Mouse (Mus musculus) embryonic facial prominence, embryonic 12.5 days (tissue): Measurements from ENCODE around the gene Kat7. TPM values are rescaled to one million over a fixed set of nuclear protein-coding genes. Genes with fewer than 3 reads are reported as not detected.

Experiments
- ATAC-seq: fragments of 200-750 bp; cut with Nextera tagmentation; 2 replicates; pipeline ENCODE4 v1.8.0; 2017; ENCODE audit not compliant: insufficient number of reproducible peaks, insufficient read depth, low FRiP score, low TSS enrichment
- H3K27ac ChIP-seq: fragments of 300-500 bp; sonication (generic); 2 replicates; pipeline ENCODE4 v1.5.1; 2016; ENCODE audit warnings: mild to moderate bottlenecking
- H3K27me3 ChIP-seq: fragments of 300-500 bp; sonication (generic); 2 replicates; pipeline ENCODE4 v1.6.1; 2016; ENCODE audit warnings: mild to moderate bottlenecking, moderate library complexity
- H3K36me3 ChIP-seq: fragments of 300-500 bp; sonication (generic); 2 replicates; pipeline ENCODE4 v1.6.1; 2016; ENCODE audit warnings: mild to moderate bottlenecking
- H3K4me1 ChIP-seq: fragments of 300-500 bp; sonication (generic); 2 replicates; pipeline ENCODE4 v1.6.1; 2016
- H3K4me2 ChIP-seq: fragments of 300-500 bp; sonication (generic); replicated peaks from 2 replicates; pipeline ENCODE4 v1.6.1; 2016; ENCODE audit warnings: mild to moderate bottlenecking, moderate library complexity
- H3K4me3 ChIP-seq: fragments of 300-500 bp; sonication (generic); 2 replicates; pipeline ENCODE4 v1.5.1; 2016; ENCODE audit warnings: mild to moderate bottlenecking
- H3K9ac ChIP-seq: fragments of 300-500 bp; sonication (generic); 2 replicates; pipeline ENCODE4 v1.6.1; 2016; ENCODE audit warnings: mild to moderate bottlenecking, moderate library complexity
- H3K9me3 ChIP-seq: fragments of 300-500 bp; sonication (generic); 2 replicates; pipeline ENCODE4 v1.6.1; 2016; ENCODE audit warnings: mild to moderate bottlenecking, moderate library complexity
- WGBS: fragments of 180-500 bp; shearing (Covaris S2); methylation state at CpG from one replicate; pipeline ENCODE4 v1.1.7; 2016; 5-methylcytosine and 5-hydroxymethylcytosine counted together
- polyA plus RNA-seq: library from polyadenylated mRNA; unstranded; fragments of >200 nt; fragmentation: Nextera tagmentation; extraction: Ambion mirVana; gene quantifications from 2 replicates; pipeline ENCODE4 v1.2.1, GENCODE M21; 2016

Kat7 gene
- 77.8 and 82.1 TPM in 2 replicates for polyA plus RNA-seq

- H3K4me1 ChIP-seq, result peaks cover 15% of the 10 kb centered on the region
- peak within 1 kb of the TSS; percentile 97 for H3K9ac ChIP-seq
- peaks cover 7% of the 10 kb centered on the region for H3K36me3 ChIP-seq
- no peaks in the 10 kb centered on the region for H3K9me3 ChIP-seq
- peak within 1 kb of the TSS; percentile 62 for H3K4me2 ChIP-seq
- peak within 1 kb of the TSS; percentile 91 for H3K4me3 ChIP-seq
- ATAC-seq, result peak; percentile 90
- peak within 1 kb of the TSS; percentile 94 for H3K27ac ChIP-seq
- H3K27me3 ChIP-seq, result no peaks in the 10 kb centered on the region
- under 1% methylated on average over 42 of the region's 42 CpGs for WGBS
Observed at GRCm38 (mm10) chr11:95310007-95310647, at the start of gene Kat7. TSS of gene Kat7 (minus strand) at chr11:95310246.

DNA sequence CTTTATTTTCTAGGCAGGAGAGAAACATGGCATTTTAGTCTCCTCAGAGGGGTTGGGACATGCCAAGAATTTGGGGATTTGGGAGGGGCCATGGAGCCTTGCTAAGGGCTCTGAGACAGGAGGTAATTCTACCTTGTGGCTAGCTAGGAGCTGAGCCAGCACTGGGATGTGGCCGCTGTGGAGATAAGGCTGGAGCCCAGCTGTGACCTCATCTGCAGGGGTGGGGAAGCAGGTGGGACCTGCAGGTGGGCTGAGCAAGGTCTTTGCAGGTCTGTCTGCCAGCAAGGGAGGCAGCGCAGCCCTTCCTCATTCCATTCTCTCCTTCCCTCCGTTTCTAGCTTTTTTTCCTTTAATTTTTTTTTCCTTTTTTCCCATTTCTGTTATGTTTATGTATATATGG is 48.2 kb upstream of the Kat7 start:
- no peak overlapping the region for H3K9ac ChIP-seq
- no peaks in the 10 kb centered on the region for H3K27me3 ChIP-seq
- peaks cover 9% of the 10 kb centered on the region; the same call in 1 of the 2 replicates for H3K4me1 ChIP-seq
- ATAC-seq, result no peak
- no peak overlapping the region for H3K27ac ChIP-seq
- H3K9me3 ChIP-seq, result no peaks in the 10 kb centered on the region
- no peaks in the 10 kb centered on the region for H3K36me3 ChIP-seq
- H3K4me3 ChIP-seq, result no peak overlapping the region
- WGBS, result 55% methylated on average over 3 of the region's 3 CpGs
- 0 out of 2 replicates have a peak overlapping the region, but pooled peaks have one; percentile 5 for H3K4me2 ChIP-seq

GRCm38 (mm10) chr11:95356469-95357273 is 46.6 kb upstream of the Kat7 start:
- H3K4me3 ChIP-seq, result no peak overlapping the region
- H3K9ac ChIP-seq, result no peak overlapping the region
- H3K36me3 ChIP-seq, result no peaks in the 10 kb centered on the region
- ATAC-seq, result peak; percentile 81
- no peak overlapping the region for H3K4me2 ChIP-seq
- H3K27ac ChIP-seq, result peak overlapping the region; percentile 3; the same call in 1 of the 2 replicates
- no peaks in the 10 kb centered on the region for H3K9me3 ChIP-seq
- 87% methylated on average over 17 of the region's 17 CpGs for WGBS
- H3K27me3 ChIP-seq, result no peaks in the 10 kb centered on the region
- H3K4me1 ChIP-seq, result peaks cover 9% of the 10 kb centered on the region; the same call in 1 of the 2 replicates

DNA sequence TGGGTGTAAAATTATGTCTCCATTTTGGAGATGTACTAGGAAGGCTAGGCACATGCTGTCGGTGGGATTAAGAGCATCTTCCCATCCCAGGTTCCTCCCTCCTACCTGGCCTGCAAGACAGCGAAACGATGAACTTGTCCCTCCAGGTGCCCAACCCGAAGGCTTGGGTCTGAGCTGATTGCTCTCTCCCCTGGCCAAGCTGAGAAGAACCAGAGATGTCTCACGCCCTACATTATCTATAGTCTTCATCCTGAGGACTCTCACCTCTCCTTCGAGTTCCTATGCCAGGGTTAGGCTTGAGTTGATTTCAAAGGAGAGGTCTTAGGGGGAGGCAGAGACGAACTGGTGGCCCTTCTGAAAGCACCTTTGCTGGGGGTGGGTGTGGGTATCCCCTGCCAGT is 46.0 kb upstream of the Kat7 start:
- H3K4me2 ChIP-seq, result no peak overlapping the region
- H3K4me3 ChIP-seq, result no peak overlapping the region
- peaks cover 9% of the 10 kb centered on the region; the same call in 1 of the 2 replicates for H3K4me1 ChIP-seq
- H3K27ac ChIP-seq, result peak overlapping the region; percentile 3; the same call in 1 of the 2 replicates
- H3K36me3 ChIP-seq, result no peaks in the 10 kb centered on the region
- no peak overlapping the region for H3K9ac ChIP-seq
- WGBS, result 85% methylated on average over 7 of the region's 7 CpGs
- H3K27me3 ChIP-seq, result no peaks in the 10 kb centered on the region
- H3K9me3 ChIP-seq, result no peaks in the 10 kb centered on the region
- no peak for ATAC-seq

DNA sequence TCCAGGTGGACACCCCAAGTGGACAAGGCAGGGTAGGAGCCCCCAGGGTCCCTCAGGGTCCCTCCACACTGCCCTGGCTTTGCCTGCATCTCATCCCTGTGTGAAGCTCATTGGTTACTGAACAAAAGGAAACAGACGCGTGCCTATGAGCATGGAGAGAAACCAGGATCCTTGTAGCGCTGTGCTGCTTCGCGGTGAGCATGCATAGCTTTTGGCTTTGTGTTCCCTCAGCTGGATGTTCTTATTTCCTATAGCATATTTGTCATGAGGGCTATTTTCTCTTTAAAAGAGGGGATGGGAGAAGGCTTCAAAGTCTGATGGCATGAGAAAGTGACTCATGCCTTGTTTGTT is 45.6 kb upstream of the Kat7 start:
- WGBS, result 93% methylated on average over 5 of the region's 5 CpGs
- H3K36me3 ChIP-seq, result no peaks in the 10 kb centered on the region
- H3K9me3 ChIP-seq, result no peaks in the 10 kb centered on the region
- no peaks in the 10 kb centered on the region for H3K27me3 ChIP-seq
- no peak overlapping the region for H3K9ac ChIP-seq
- H3K4me3 ChIP-seq, result no peak overlapping the region
- peaks cover 9% of the 10 kb centered on the region; the same call in 1 of the 2 replicates for H3K4me1 ChIP-seq
- H3K27ac ChIP-seq, result no peak overlapping the region
- H3K4me2 ChIP-seq, result no peak overlapping the region
- no peak for ATAC-seq

DNA sequence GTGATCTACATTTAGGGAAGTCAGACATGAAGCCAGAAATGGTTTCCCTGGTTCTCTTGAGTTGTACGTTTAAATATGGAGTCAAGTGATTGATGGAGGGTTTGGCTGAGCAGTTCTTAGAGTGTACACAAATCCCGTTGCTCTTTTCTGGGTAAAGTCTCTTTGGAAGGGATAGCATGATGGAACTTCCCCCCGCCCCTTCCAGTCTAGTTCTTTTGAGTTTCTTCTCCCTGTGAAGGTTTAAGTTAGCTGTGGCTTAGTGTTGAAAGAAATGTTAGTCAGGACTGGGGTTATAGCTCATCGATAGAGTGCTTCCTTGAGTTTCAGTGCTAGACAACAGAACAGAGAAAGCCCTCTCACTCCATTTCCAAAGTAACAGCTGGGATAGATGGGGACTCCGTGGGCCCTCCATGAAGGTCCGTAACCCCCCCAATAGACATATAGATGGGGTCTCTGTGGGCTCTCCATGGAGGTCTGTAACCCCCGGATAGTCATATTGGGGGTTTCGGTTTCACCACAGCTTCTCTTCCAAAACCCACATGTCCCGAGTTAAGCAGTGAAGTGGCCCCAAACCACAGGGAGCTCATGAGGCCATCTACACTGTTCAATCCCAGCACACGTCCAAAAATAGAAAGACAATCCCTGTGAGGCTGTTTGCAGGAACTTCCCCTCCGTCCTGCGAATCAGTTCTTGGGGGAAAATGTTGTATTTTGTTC is 45.1 kb upstream of the Kat7 start:
- Histone ChIP-seq H3K4me2 (no peak overlapping the region), H3K9me3 (no peaks in the 10 kb centered on the region), H3K27ac (no peak overlapping the region), H3K36me3 (no peaks in the 10 kb centered on the region), H3K4me1 (peaks cover 9% of the 10 kb centered on the region; the same call in 1 of the 2 replicates), H3K4me3 (no peak overlapping the region), H3K27me3 (no peaks in the 10 kb centered on the region), H3K9ac (no peak overlapping the region)
- no peak for ATAC-seq
- WGBS, result 90% methylated on average over 12 of the region's 12 CpGs

GRCm38 (mm10) chr11:95354228-95354944 is 44.3 kb upstream of the Kat7 start:
- no peak overlapping the region for H3K4me3 ChIP-seq
- no peak overlapping the region for H3K27ac ChIP-seq
- no peaks in the 10 kb centered on the region for H3K9me3 ChIP-seq
- no peak for ATAC-seq
- no peaks in the 10 kb centered on the region for H3K27me3 ChIP-seq
- H3K9ac ChIP-seq, result no peak overlapping the region
- no peaks in the 10 kb centered on the region for H3K36me3 ChIP-seq
- 89% methylated on average over 14 of the region's 14 CpGs for WGBS
- H3K4me1 ChIP-seq, result peaks cover 9% of the 10 kb centered on the region; the same call in 1 of the 2 replicates
- no peak overlapping the region for H3K4me2 ChIP-seq

DNA sequence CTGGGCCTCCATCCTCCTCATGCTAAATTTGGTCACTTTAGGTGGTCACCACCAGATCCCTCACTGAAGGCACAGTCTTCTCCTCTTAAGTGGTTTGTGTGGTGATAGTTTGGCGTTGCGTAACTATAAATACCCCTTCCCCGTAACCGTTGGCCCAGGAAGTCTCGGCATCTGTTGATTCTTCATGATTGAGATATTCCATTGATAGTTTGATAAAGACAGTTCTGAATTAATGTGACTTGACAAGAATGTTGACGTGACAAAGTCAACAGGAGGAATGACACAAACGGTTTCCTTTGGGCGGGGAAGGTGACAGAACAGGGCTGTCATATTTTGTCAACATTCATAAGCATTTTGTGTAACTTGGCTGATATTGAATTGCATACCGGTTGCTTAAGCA is 43.2 kb upstream of the Kat7 start:
- Histone ChIP-seq H3K36me3 (peaks cover 9% of the 10 kb centered on the region; the same call in 1 of the 2 replicates), H3K9me3 (no peaks in the 10 kb centered on the region), H3K4me1 (0 out of 2 replicates have a peak, but pooled peaks cover 9% of the 10 kb centered on the region), H3K27me3 (no peaks in the 10 kb centered on the region), H3K4me3 (no peak overlapping the region), H3K9ac (no peak overlapping the region), H3K27ac (no peak overlapping the region), H3K4me2 (no peak overlapping the region)
- no peak for ATAC-seq
- 91% methylated on average over 9 of the region's 9 CpGs for WGBS

DNA sequence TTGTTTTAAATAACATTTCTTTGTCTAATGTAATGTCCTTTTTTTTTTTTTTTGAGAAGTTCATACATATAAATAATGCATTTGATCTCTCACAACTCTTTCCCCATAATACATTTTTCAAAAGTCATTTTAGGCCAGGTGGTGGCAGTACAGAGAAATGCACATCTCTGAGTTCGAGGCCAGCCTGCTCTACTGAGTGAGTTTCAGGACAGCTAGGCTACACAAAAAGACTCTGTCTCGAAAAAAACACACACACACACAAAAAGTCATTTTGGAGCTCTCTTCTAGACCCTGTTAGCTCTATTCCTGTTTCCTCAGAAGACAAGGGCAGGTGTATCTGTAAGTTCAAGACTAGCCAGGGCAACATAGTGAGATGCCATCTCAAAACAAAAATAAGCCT is 42.6 kb upstream of the Kat7 start:
- ATAC-seq, result no peak
- H3K4me2 ChIP-seq, result no peak overlapping the region
- H3K9ac ChIP-seq, result no peak overlapping the region
- H3K4me3 ChIP-seq, result no peak overlapping the region
- no peak overlapping the region for H3K27ac ChIP-seq
- 77% methylated on average over 2 of the region's 2 CpGs for WGBS
- no peaks in the 10 kb centered on the region for H3K9me3 ChIP-seq
- H3K36me3 ChIP-seq, result peaks cover 13% of the 10 kb centered on the region; the same call in 1 of the 2 replicates
- H3K4me1 ChIP-seq, result 0 out of 2 replicates have a peak, but pooled peaks cover 9% of the 10 kb centered on the region
- H3K27me3 ChIP-seq, result no peaks in the 10 kb centered on the region

- WGBS, result 93% methylated on average over 3 of the region's 3 CpGs
Observed at GRCm38 (mm10) chr11:95350960-95351359, 40.9 kb upstream of the Kat7 start.

DNA sequence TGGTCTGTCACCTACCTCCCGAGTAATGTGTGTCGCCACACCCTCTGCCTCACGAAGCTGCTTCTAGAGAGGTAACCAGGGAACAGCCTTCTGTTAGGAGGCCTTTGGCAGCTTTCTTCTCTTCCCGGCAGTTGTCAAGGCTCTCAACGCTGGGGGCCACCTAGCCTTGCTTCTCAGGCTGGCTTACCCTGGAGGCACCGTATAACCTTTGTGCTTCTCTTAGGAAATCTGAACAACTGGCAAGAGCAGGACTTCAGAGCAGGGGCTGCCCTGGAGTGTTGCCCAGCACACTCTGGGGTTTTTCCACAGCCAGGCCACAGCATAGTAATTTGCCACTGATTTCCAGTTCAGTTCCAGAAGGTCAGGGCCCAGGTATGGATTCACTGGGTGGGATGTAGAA is 40.2 kb upstream of the Kat7 start:
- Histone ChIP-seq H3K27me3 (no peaks in the 10 kb centered on the region), H3K4me3 (no peak overlapping the region), H3K9me3 (no peaks in the 10 kb centered on the region), H3K4me1 (0 out of 2 replicates have a peak, but pooled peaks cover 6% of the 10 kb centered on the region), H3K27ac (no peak overlapping the region), H3K36me3 (peaks cover 22% of the 10 kb centered on the region), H3K9ac (no peak overlapping the region), H3K4me2 (no peak overlapping the region)
- WGBS, result 65% methylated on average over 6 of the region's 6 CpGs
- ATAC-seq, result no peak

More at GRCm38 (mm10) chr11:95350960-95351359, 40.9 kb upstream of the Kat7 start:
- Histone ChIP-seq H3K4me1 (0 out of 2 replicates have a peak, but pooled peaks cover 9% of the 10 kb centered on the region), H3K27ac (no peak overlapping the region), H3K27me3 (no peaks in the 10 kb centered on the region), H3K4me2 (no peak overlapping the region), H3K9ac (no peak overlapping the region), H3K4me3 (no peak overlapping the region), H3K36me3 (peaks cover 22% of the 10 kb centered on the region), H3K9me3 (no peaks in the 10 kb centered on the region)
- no peak for ATAC-seq
